Mouse (Mus musculus) limb, embryonic 11.5 days (tissue): Measurements from ENCODE around the gene Gm28710. TPM values are rescaled to one million over a fixed set of nuclear protein-coding genes. Genes with fewer than 3 reads are reported as not detected.

Experiments
- ATAC-seq: fragments of 200-750 bp; cut with Nextera tagmentation; 2 replicates; pipeline ENCODE4 v1.8.0; 2017; ENCODE audit warnings: low read depth; ENCODE audit not compliant: insufficient number of reproducible peaks, low FRiP score, low TSS enrichment
- DNase-seq: peaks from one replicate; pipeline ENCODE4 v3.0.0-alpha.2; 2015; ENCODE audit warnings: low spot score
- H3K27ac ChIP-seq: fragments of 300-500 bp; sonication (generic); replicated peaks from 2 replicates; pipeline ENCODE4 v1.5.1; 2014; ENCODE audit warnings: low read depth, mild to moderate bottlenecking, low read length
- H3K27me3 ChIP-seq: fragments of 300-500 bp; sonication (generic); 2 replicates; pipeline ENCODE4 v1.6.1; 2014; ENCODE audit warnings: mild to moderate bottlenecking, low read length, mixed read lengths; ENCODE audit not compliant: control insufficient read depth, insufficient read depth
- H3K36me3 ChIP-seq: fragments of 300-500 bp; sonication (generic); 2 replicates; pipeline ENCODE4 v1.6.1; 2014; ENCODE audit warnings: mild to moderate bottlenecking, low read length, moderate library complexity, mixed read lengths; ENCODE audit not compliant: control insufficient read depth, insufficient read depth
- H3K4me1 ChIP-seq: fragments of 300-500 bp; sonication (generic); 2 replicates; pipeline ENCODE4 v1.6.1; 2014; ENCODE audit warnings: low read length, mixed read lengths; ENCODE audit not compliant: control insufficient read depth, insufficient read depth
- H3K4me2 ChIP-seq: fragments of 300-500 bp; sonication (generic); 2 replicates; pipeline ENCODE4 v1.6.1; 2014; ENCODE audit warnings: low read depth, mild to moderate bottlenecking, moderate library complexity; ENCODE audit not compliant: severe bottlenecking
- H3K4me3 ChIP-seq: fragments of 300-500 bp; sonication (generic); 2 replicates; pipeline ENCODE4 v1.5.1; 2014; ENCODE audit warnings: low read depth, low read length
- H3K9ac ChIP-seq: fragments of 300-500 bp; sonication (generic); 2 replicates; pipeline ENCODE4 v1.6.1; 2014; ENCODE audit warnings: mild to moderate bottlenecking, low read length
- H3K9me3 ChIP-seq: fragments of 300-500 bp; sonication (generic); 2 replicates; pipeline ENCODE4 v1.6.1; 2016; ENCODE audit warnings: low read length; ENCODE audit not compliant: control insufficient read depth
- WGBS: fragments of 180-500 bp; shearing (Covaris S2); extraction: QIAGEN DNeasy Blood & Tissue Kit; methylation state at CpG from one replicate; pipeline ENCODE4 v1.1.7; 2014; 5-methylcytosine and 5-hydroxymethylcytosine counted together
- polyA plus RNA-seq: library from polyadenylated mRNA; unstranded; fragments of >200 nt; fragmentation: Nextera tagmentation; extraction: Ambion mirVana; gene quantifications from 2 replicates; pipeline ENCODE4 v1.2.1, GENCODE M21; 2014

Gm28710 gene
- not detected in 2 replicates for polyA plus RNA-seq

DNA sequence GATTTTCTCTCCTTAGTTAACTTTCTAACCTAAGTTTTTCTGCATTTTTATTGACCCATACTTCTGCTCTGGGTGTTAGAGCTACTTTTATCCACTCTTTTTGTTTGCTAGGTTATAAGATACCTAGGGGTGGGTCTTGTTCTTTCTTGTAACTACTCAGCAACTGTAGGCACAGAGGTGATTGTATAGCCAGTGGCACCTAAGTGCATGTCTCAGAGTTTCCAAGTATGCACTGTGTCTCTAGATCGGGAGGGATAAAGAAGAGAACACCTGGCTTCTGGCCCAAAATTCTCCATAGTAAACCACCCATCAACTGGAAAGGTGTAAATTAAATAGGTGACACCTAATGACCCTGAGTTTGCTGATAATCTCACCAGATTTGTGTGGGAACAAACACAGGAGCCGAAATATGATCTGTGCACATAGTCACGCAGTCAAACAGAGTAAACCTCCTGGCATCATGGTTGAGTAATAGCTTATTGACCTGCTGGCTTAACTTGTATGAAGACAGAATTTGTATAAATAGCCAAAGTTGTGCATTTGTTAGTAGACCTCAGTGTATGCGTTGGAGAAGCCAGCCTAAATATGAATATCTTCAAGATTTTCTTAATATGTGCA is at the start of gene Gm28710:
TSS of gene Gm28710 (plus strand) at position 568 of the 618 bp plus-strand sequence.
- Histone ChIP-seq H3K9me3 (no peaks in the 10 kb centered on the region), H3K36me3 (no peaks in the 10 kb centered on the region), H3K27ac (no peak within 1 kb of the TSS), H3K4me2 (no peak within 1 kb of the TSS), H3K4me3 (no peak within 1 kb of the TSS), H3K27me3 (no peaks in the 10 kb centered on the region), H3K4me1 (no peaks in the 10 kb centered on the region), H3K9ac (no peak within 1 kb of the TSS)
- ATAC-seq (no peak), DNase-seq (no peak)
- 76% methylated on average over 4 of the region's 4 CpGs for WGBS

DNA sequence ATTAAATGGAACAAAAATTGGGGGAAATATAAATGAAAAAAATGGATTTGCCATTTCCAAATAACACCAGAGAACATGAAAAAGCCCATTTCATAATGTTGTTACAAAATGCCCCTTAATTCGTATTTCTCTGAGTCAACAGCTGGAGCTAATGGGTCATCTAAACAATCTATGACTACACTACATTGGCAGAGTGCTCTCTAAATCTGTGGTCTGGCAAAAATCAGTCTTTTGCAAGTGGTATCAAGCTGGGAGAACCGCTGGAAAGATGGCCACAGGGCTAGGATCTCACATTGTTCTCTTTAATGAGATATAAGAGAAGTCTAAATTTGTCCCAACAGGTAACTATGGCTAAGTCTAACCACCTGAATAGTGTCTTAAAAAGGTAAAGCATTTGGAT is 14.4 kb upstream of the Gm28710 start:
- no peak overlapping the region for H3K4me2 ChIP-seq
- 65% methylated on average over 2 of the region's 2 CpGs for WGBS
- no peaks in the 10 kb centered on the region for H3K36me3 ChIP-seq
- H3K4me1 ChIP-seq, result no peaks in the 10 kb centered on the region
- H3K27ac ChIP-seq, result no peak overlapping the region
- H3K9ac ChIP-seq, result no peak overlapping the region
- no peak for DNase-seq
- ATAC-seq, result no peak
- no peaks in the 10 kb centered on the region for H3K27me3 ChIP-seq
- H3K4me3 ChIP-seq, result no peak overlapping the region
- H3K9me3 ChIP-seq, result no peaks in the 10 kb centered on the region

DNA sequence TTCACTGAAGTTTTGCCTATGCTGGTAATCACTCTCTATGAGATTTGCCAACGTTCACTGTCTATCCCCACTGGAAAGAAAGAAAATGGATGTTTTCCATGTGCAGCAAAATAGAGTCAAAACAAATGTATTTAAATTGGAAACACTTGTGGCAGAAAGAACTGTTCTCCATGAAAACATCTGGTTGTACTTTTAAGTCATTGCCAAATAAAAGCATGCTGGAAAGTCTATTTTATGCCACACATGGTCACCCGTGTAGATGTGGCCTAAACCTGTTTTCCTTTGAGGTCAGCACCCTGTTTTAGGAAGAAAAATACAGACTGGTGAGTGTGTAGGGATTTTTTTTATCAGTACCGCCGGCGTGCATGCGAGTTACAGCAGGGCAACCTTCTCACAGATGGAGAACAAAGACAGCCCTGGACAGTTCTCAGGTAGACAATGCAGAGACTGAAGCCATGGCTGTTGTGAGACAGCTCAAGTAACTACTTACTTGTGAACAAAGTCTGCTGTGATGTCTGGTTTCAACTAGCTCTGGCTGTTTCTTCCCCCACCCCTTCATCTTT is 12.9 kb upstream of the Gm28710 start:
- ATAC-seq (peak; percentile 86), DNase-seq (peak; percentile 68)
- no peaks in the 10 kb centered on the region for H3K9me3 ChIP-seq
- H3K27me3 ChIP-seq, result no peaks in the 10 kb centered on the region
- H3K27ac ChIP-seq, result peak overlapping the region; percentile 80
- H3K4me2 ChIP-seq, result no peak overlapping the region; the same call in 1 of the 2 replicates
- H3K4me3 ChIP-seq, result no peak overlapping the region
- H3K9ac ChIP-seq, result no peak overlapping the region
- no peaks in the 10 kb centered on the region for H3K36me3 ChIP-seq
- 19% methylated on average over 6 of the region's 6 CpGs for WGBS
- H3K4me1 ChIP-seq, result no peaks in the 10 kb centered on the region

DNA sequence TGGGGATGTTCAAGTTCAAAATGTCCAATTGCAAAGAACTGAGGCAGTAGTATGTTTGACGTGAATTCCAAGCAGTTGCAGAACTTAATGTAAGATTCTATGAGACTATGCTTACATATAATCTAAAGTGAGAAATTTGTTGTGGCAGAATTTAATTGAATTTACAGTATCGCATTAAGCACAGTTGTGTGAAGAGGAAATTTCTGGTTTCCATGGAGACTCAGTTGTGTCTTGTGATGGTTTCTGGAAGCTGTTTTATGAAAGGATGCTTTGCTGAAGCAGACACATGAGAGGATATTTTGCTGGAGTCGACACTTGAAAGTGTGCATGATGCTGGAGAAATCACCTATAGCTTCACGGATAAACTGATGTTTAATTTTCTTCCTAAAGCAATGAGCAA is 6.0 kb upstream of the Gm28710 start:
- Histone ChIP-seq H3K9ac (no peak overlapping the region), H3K4me1 (no peaks in the 10 kb centered on the region), H3K27me3 (no peaks in the 10 kb centered on the region), H3K4me3 (no peak overlapping the region), H3K27ac (no peak overlapping the region), H3K4me2 (no peak overlapping the region), H3K36me3 (no peaks in the 10 kb centered on the region), H3K9me3 (no peaks in the 10 kb centered on the region)
- 89% methylated on average over 4 of the region's 4 CpGs for WGBS
- no peak for ATAC-seq
- no peak for DNase-seq

DNA sequence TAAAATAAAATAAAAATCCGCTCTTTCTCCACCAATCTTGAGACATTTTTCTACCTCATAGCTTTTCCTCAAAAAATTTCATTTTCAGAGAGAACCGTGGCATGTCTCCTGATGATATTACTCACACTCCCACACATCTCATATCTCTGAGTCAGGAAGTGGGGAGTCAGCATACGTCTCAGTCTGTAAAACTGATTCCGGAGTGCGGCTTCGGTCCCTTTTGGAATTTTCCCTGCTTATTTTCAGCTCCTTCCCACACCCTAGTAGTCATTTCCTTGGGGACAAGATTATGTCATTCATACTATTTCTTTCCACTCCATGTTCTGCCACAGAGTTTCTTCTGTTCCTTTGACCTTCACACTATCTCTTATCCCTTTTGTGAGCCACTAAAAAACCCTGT is 3.4 kb downstream of the Gm28710 start:
- no peaks in the 10 kb centered on the region for H3K4me1 ChIP-seq
- DNase-seq, result no peak
- WGBS, result 90% methylated on average over 6 of the region's 6 CpGs
- H3K9me3 ChIP-seq, result no peaks in the 10 kb centered on the region
- ATAC-seq, result no peak
- H3K36me3 ChIP-seq, result no peaks in the 10 kb centered on the region
- no peak overlapping the region for H3K27ac ChIP-seq
- no peaks in the 10 kb centered on the region for H3K27me3 ChIP-seq
- no peak overlapping the region for H3K4me3 ChIP-seq
- no peak overlapping the region for H3K4me2 ChIP-seq
- H3K9ac ChIP-seq, result no peak overlapping the region

DNA sequence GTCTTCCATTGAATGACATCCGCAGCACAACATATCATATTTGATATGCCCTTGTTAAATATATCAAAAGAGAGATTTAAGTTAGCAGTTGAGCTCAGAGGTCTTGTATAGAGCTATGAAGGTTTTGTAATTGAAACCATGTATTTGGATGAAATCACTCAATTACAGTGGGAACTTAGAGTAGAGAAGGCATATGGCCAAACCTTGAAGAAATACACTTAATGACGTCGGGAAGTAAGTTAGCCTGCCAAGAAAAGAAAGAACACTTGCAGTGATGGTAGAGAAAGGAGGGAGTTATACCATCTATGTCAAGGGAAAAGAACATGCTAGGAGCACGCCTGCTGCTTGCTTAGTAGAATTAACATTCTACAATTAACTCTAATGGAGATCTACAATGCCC is 11.1 kb downstream of the Gm28710 start:
- ATAC-seq, result no peak
- H3K4me2 ChIP-seq, result no peak overlapping the region

DNA sequence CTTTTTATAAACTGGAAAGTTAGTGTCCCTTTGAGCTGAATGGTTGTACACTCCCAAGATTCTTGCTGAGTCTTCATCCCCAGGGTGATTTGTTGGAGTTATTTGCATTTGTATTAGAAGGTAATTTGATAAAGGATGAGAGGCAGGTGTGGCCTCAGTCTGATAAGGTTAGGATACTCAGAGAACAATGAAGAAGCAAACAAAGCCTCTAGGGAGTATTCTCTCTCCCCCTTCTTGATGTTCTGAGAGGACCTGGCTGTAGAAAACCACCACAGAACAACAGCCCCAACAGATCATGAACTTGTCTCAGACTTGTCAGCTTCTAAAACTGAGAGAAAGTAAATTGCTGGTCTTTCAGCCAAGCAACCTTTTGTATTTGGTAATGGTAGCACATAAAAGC is 47.4 kb downstream of the Gm28710 start:
- H3K27me3 ChIP-seq, result no peaks in the 10 kb centered on the region
- no peaks in the 10 kb centered on the region for H3K4me1 ChIP-seq
- H3K36me3 ChIP-seq, result no peaks in the 10 kb centered on the region
- DNase-seq (no peak), ATAC-seq (no peak)
- no peaks in the 10 kb centered on the region for H3K9me3 ChIP-seq
- no peak overlapping the region for H3K4me2 ChIP-seq
- no peak overlapping the region for H3K27ac ChIP-seq
- no peak overlapping the region for H3K9ac ChIP-seq
- H3K4me3 ChIP-seq, result no peak overlapping the region

More for the DNA sequence above, 11.1 kb downstream of the Gm28710 start:
- no peaks in the 10 kb centered on the region for H3K36me3 ChIP-seq
- no peak overlapping the region for H3K27ac ChIP-seq
- H3K27me3 ChIP-seq, result no peaks in the 10 kb centered on the region
- H3K4me1 ChIP-seq, result no peaks in the 10 kb centered on the region
- no peak for DNase-seq
- H3K9ac ChIP-seq, result no peak overlapping the region
- 78% methylated on average over 4 of the region's 4 CpGs for WGBS
- H3K9me3 ChIP-seq, result no peaks in the 10 kb centered on the region
- no peak overlapping the region for H3K4me3 ChIP-seq

DNA sequence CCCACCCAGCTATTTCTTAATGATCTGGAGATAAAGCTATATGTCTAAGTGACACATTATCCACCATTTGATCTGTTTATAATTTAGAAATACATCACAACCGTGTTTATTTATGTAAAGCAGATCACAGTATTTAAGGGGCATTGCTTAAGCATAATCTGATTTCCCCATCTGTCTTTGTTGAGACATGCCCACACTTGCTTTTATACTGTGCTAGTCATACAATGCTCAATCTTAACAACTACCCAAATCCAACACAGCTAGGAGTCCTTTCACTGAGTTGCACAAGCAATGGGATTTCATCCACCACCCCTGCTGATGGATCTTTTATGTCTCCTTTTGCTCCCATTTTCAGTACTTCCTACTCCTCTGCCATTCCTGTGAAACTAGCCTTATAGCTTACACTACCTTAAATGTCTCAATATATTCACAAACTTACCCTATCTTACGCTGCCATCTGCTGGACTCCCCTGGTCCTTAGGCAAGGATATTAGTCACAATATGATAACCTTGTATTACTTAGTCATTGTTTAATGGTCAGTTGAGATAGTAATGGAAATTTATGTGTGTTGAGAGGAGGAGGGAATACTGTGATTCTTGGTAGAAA is 77.8 kb downstream of the Gm28710 start:
- ATAC-seq (no peak), DNase-seq (peak; percentile 68)
- Histone ChIP-seq H3K4me1 (no peaks in the 10 kb centered on the region), H3K36me3 (no peaks in the 10 kb centered on the region), H3K9ac (no peak overlapping the region), H3K4me2 (no peak overlapping the region), H3K27ac (no peak overlapping the region), H3K9me3 (no peaks in the 10 kb centered on the region), H3K4me3 (no peak overlapping the region), H3K27me3 (no peaks in the 10 kb centered on the region)
- 50% methylated on average over 2 of the region's 2 CpGs for WGBS
